Mouse (Mus musculus) heart, embryonic 12.5 days (tissue): Measurements from ENCODE around the gene Lenep. TPM values are rescaled to one million over a fixed set of nuclear protein-coding genes. Genes with fewer than 3 reads are reported as not detected.

Experiments used
- ATAC-seq: fragments of 200-750 bp; cut with Nextera tagmentation; 2 replicates; pipeline ENCODE4 v1.8.0; 2017; ENCODE audit warnings: moderate TSS enrichment, moderate library complexity; ENCODE audit not compliant: insufficient number of reproducible peaks, low FRiP score
- H3K27ac ChIP-seq: fragments of 300-500 bp; sonication (generic); 2 replicates; pipeline ENCODE4 v1.5.1; 2016; ENCODE audit warnings: mild to moderate bottlenecking, moderate library complexity; ENCODE audit not compliant: poor library complexity, severe bottlenecking
- H3K27me3 ChIP-seq: fragments of 300-500 bp; sonication (generic); replicated peaks from 2 replicates; pipeline ENCODE4 v1.6.1; 2016; ENCODE audit warnings: mild to moderate bottlenecking, moderate library complexity
- H3K36me3 ChIP-seq: fragments of 300-500 bp; sonication (generic); 2 replicates; pipeline ENCODE4 v1.6.1; 2016; ENCODE audit warnings: mild to moderate bottlenecking, moderate library complexity
- H3K4me1 ChIP-seq: fragments of 300-500 bp; sonication (generic); replicated peaks from 2 replicates; pipeline ENCODE4 v1.6.1; 2016; ENCODE audit warnings: mild to moderate bottlenecking
- H3K4me2 ChIP-seq: fragments of 300-500 bp; sonication (generic); 2 replicates; pipeline ENCODE4 v1.6.1; 2016; ENCODE audit warnings: mild to moderate bottlenecking, moderate library complexity
- H3K4me3 ChIP-seq: fragments of 300-500 bp; sonication (generic); 2 replicates; pipeline ENCODE4 v1.5.1; 2016; ENCODE audit warnings: mild to moderate bottlenecking
- H3K9ac ChIP-seq: fragments of 300-500 bp; sonication (generic); 2 replicates; pipeline ENCODE4 v1.6.1; 2016; ENCODE audit warnings: mild to moderate bottlenecking, moderate library complexity
- H3K9me3 ChIP-seq: fragments of 300-500 bp; sonication (generic); replicated peaks from 2 replicates; pipeline ENCODE4 v1.6.1; 2016; ENCODE audit warnings: mild to moderate bottlenecking, moderate library complexity
- WGBS: fragments of 180-500 bp; shearing (Covaris S2); methylation state at CpG from one replicate; pipeline ENCODE4 v1.1.7; 2016; 5-methylcytosine and 5-hydroxymethylcytosine counted together
- polyA plus RNA-seq: library from polyadenylated mRNA; unstranded; fragments of >200 nt; fragmentation: Nextera tagmentation; extraction: Ambion mirVana; gene quantifications from 2 replicates; pipeline ENCODE4 v1.2.1, GENCODE M21; 2016

The Lenep gene
- polyA plus RNA-seq, 1 experiment from 2014 or later: not detected

- 66% methylated on average over 20 of the region's 20 CpGs for WGBS
- no peaks in the 10 kb centered on the region for H3K36me3 ChIP-seq
- no peak overlapping the region for H3K4me2 ChIP-seq
- H3K4me3 ChIP-seq: no peak overlapping the region
- peaks cover 36% of the 10 kb centered on the region; the same call in 1 of the 2 replicates for H3K27me3 ChIP-seq
- H3K27ac ChIP-seq: no peak overlapping the region
- H3K9me3 ChIP-seq: no peaks in the 10 kb centered on the region
- H3K9ac ChIP-seq: no peak overlapping the region
- peaks cover 4% of the 10 kb centered on the region; the same call in 1 of the 2 replicates for H3K4me1 ChIP-seq
- no peak for ATAC-seq
Measured at GRCm38 (mm10) chr3:89365486-89366414, 36.8 kb downstream of the Lenep start.

- no peaks in the 10 kb centered on the region for H3K36me3 ChIP-seq
- no peak within 1 kb of the TSS for H3K4me3 ChIP-seq
- no peak within 1 kb of the TSS for H3K9ac ChIP-seq
- H3K4me2 ChIP-seq: no peak within 1 kb of the TSS
- no peak within 1 kb of the TSS for H3K27ac ChIP-seq
- ATAC-seq: no peak
- peaks cover 4% of the 10 kb centered on the region; the same call in 1 of the 2 replicates for H3K4me1 ChIP-seq
- H3K9me3 ChIP-seq: no peaks in the 10 kb centered on the region
- peaks cover 33% of the 10 kb centered on the region; the same call in 1 of the 2 replicates for H3K27me3 ChIP-seq
- 87% methylated on average over 11 of the region's 11 CpGs for WGBS
Measured at GRCm38 (mm10) chr3:89365153-89365485, 37.5 kb downstream of the Lenep start, which contains the start of gene Dcst1. Gene Dcst1, minus strand, starts transcription at chr3:89365253.

GRCm38 (mm10) chr3:89364631-89365030 lies 38.0 kb downstream of the Lenep start:
- Histone ChIP-seq H3K4me3 (no peak overlapping the region), H3K27me3 (peaks cover 33% of the 10 kb centered on the region; the same call in 1 of the 2 replicates), H3K9ac (no peak overlapping the region), H3K4me1 (peaks cover 4% of the 10 kb centered on the region; the same call in 1 of the 2 replicates), H3K36me3 (no peaks in the 10 kb centered on the region), H3K4me2 (no peak overlapping the region), H3K27ac (no peak overlapping the region), H3K9me3 (no peaks in the 10 kb centered on the region)
- no peak for ATAC-seq
- 70% methylated on average over 8 of the region's 8 CpGs for WGBS

GRCm38 (mm10) chr3:89361675-89362074 lies 40.9 kb downstream of the Lenep start, which contains the start of gene Dcst2:
Gene Dcst2, plus strand, starts transcription at chr3:89361975.
- peaks cover 17% of the 10 kb centered on the region; the same call in 1 of the 2 replicates for H3K27me3 ChIP-seq
- no peak within 1 kb of the TSS for H3K27ac ChIP-seq
- H3K4me3 ChIP-seq: no peak within 1 kb of the TSS
- no peaks in the 10 kb centered on the region for H3K36me3 ChIP-seq
- no peak for ATAC-seq
- no peak within 1 kb of the TSS for H3K9ac ChIP-seq
- H3K4me1 ChIP-seq: no peaks in the 10 kb centered on the region
- no peaks in the 10 kb centered on the region for H3K9me3 ChIP-seq
- H3K4me2 ChIP-seq: no peak within 1 kb of the TSS
- 75% methylated on average over 7 of the region's 7 CpGs for WGBS

- H3K27ac ChIP-seq: no peak overlapping the region
- H3K4me3 ChIP-seq: no peak overlapping the region
- H3K4me1 ChIP-seq: no peaks in the 10 kb centered on the region
- H3K4me2 ChIP-seq: no peak overlapping the region
- peaks cover 21% of the 10 kb centered on the region; the same call in 1 of the 2 replicates for H3K27me3 ChIP-seq
- H3K9me3 ChIP-seq: no peaks in the 10 kb centered on the region
- no peak overlapping the region for H3K9ac ChIP-seq
- ATAC-seq: no peak
- 72% methylated on average over 3 of the region's 3 CpGs for WGBS
- H3K36me3 ChIP-seq: no peaks in the 10 kb centered on the region
Measured at GRCm38 (mm10) chr3:89360237-89360636, 42.4 kb downstream of the Lenep start.

- no peak overlapping the region for H3K4me3 ChIP-seq
- no peaks in the 10 kb centered on the region for H3K36me3 ChIP-seq
- H3K27ac ChIP-seq: no peak overlapping the region
- no peak overlapping the region for H3K9ac ChIP-seq
- peaks cover 17% of the 10 kb centered on the region; the same call in 1 of the 2 replicates for H3K27me3 ChIP-seq
- no peak overlapping the region for H3K4me2 ChIP-seq
- WGBS: 64% methylated on average over 6 of the region's 6 CpGs
- H3K4me1 ChIP-seq: no peaks in the 10 kb centered on the region
- ATAC-seq: no peak
- no peaks in the 10 kb centered on the region for H3K9me3 ChIP-seq
Measured at GRCm38 (mm10) chr3:89359630-89360029, 43.0 kb downstream of the Lenep start.

GRCm38 (mm10) chr3:89356029-89356428 lies 46.6 kb downstream of the Lenep start:
- WGBS: 53% methylated on average over 9 of the region's 9 CpGs
- H3K9me3 ChIP-seq: no peaks in the 10 kb centered on the region
- H3K4me3 ChIP-seq: no peak overlapping the region
- no peaks in the 10 kb centered on the region for H3K4me1 ChIP-seq
- H3K9ac ChIP-seq: no peak overlapping the region
- no peak overlapping the region for H3K4me2 ChIP-seq
- no peak overlapping the region for H3K27ac ChIP-seq
- no peaks in the 10 kb centered on the region for H3K36me3 ChIP-seq
- H3K27me3 ChIP-seq: peaks cover 45% of the 10 kb centered on the region
- ATAC-seq: no peak

GRCm38 (mm10) chr3:89355512-89355902 lies 47.1 kb downstream of the Lenep start:
- peaks cover 48% of the 10 kb centered on the region for H3K27me3 ChIP-seq
- WGBS: 79% methylated on average over 6 of the region's 6 CpGs
- no peak for ATAC-seq
- H3K4me2 ChIP-seq: no peak overlapping the region
- H3K9ac ChIP-seq: no peak overlapping the region
- no peak overlapping the region for H3K4me3 ChIP-seq
- H3K36me3 ChIP-seq: no peaks in the 10 kb centered on the region
- no peaks in the 10 kb centered on the region for H3K9me3 ChIP-seq
- no peak overlapping the region for H3K27ac ChIP-seq
- H3K4me1 ChIP-seq: 0 out of 2 replicates have a peak, but pooled peaks cover 1% of the 10 kb centered on the region

- Histone ChIP-seq H3K4me2 (no peak overlapping the region), H3K27ac (no peak overlapping the region), H3K36me3 (no peaks in the 10 kb centered on the region), H3K9ac (no peak overlapping the region), H3K4me3 (no peak overlapping the region), H3K4me1 (peaks cover 6% of the 10 kb centered on the region; the same call in 1 of the 2 replicates), H3K27me3 (peaks cover 52% of the 10 kb centered on the region), H3K9me3 (no peaks in the 10 kb centered on the region)
- 17% methylated on average over 5 of the region's 5 CpGs for WGBS
- no peak for ATAC-seq
Measured at GRCm38 (mm10) chr3:89354816-89355511, 47.6 kb downstream of the Lenep start.

- WGBS: 58% methylated on average over 5 of the region's 5 CpGs
- ATAC-seq: no peak
Measured at GRCm38 (mm10) chr3:89351271-89351670, 51.3 kb downstream of the Lenep start.

More at GRCm38 (mm10) chr3:89351271-89351670, 51.3 kb downstream of the Lenep start:
- H3K4me2 ChIP-seq: no peak overlapping the region
- H3K4me1 ChIP-seq: peaks cover 21% of the 10 kb centered on the region
- no peaks in the 10 kb centered on the region for H3K9me3 ChIP-seq
- no peak overlapping the region for H3K4me3 ChIP-seq
- no peak overlapping the region for H3K27ac ChIP-seq
- H3K36me3 ChIP-seq: no peaks in the 10 kb centered on the region
- no peak overlapping the region for H3K9ac ChIP-seq
- H3K27me3 ChIP-seq: peaks cover 57% of the 10 kb centered on the region
